Mouse (Mus musculus) forebrain, embryonic 15.5 days (tissue): Measurements from ENCODE around the gene Pogk. TPM values are rescaled to one million over a fixed set of nuclear protein-coding genes. Genes with fewer than 3 reads are reported as not detected.

ENCODE experiments used
- ATAC-seq: fragments of 200-750 bp; cut with Nextera tagmentation; replicated peaks from 2 replicates; pipeline ENCODE4 v1.8.0; 2017; ENCODE audit warnings: mild to moderate bottlenecking, moderate TSS enrichment, moderate library complexity
- H3K27ac ChIP-seq: fragments of 300-500 bp; sonication (generic); replicated peaks from 2 replicates; pipeline ENCODE4 v1.5.1; 2015; ENCODE audit warnings: mild to moderate bottlenecking, inconsistent platforms
- H3K27me3 ChIP-seq: fragments of 300-500 bp; sonication (generic); 2 replicates; pipeline ENCODE4 v1.6.1; 2015; ENCODE audit warnings: inconsistent platforms
- H3K36me3 ChIP-seq: fragments of 300-500 bp; sonication (generic); 2 replicates; pipeline ENCODE4 v1.6.1; 2015; ENCODE audit warnings: mild to moderate bottlenecking, inconsistent platforms
- H3K4me1 ChIP-seq: fragments of 300-500 bp; sonication (generic); 2 replicates; pipeline ENCODE4 v1.6.1; 2015; ENCODE audit warnings: inconsistent platforms
- H3K4me2 ChIP-seq: fragments of 300-500 bp; sonication (generic); replicated peaks from 2 replicates; pipeline ENCODE4 v1.6.1; 2015; ENCODE audit warnings: mild to moderate bottlenecking, inconsistent platforms
- H3K4me3 ChIP-seq: fragments of 300-500 bp; sonication (generic); 2 replicates; pipeline ENCODE4 v1.5.1; 2015; ENCODE audit warnings: mild to moderate bottlenecking, inconsistent platforms
- H3K9ac ChIP-seq: fragments of 300-500 bp; sonication (generic); replicated peaks from 2 replicates; pipeline ENCODE4 v1.6.1; 2015; ENCODE audit warnings: mild to moderate bottlenecking, inconsistent platforms
- H3K9me3 ChIP-seq: fragments of 300-500 bp; sonication (generic); 2 replicates; pipeline ENCODE4 v1.6.1; 2016; ENCODE audit warnings: inconsistent platforms
- WGBS: fragments of 180-500 bp; shearing (Covaris S2); methylation state at CpG from one replicate; pipeline ENCODE4 v1.1.7; 2015; ENCODE audit warnings: mixed read lengths; 5-methylcytosine and 5-hydroxymethylcytosine counted together
- polyA plus RNA-seq: library from polyadenylated mRNA; unstranded; fragments of >200 nt; fragmentation: Nextera tagmentation; extraction: Ambion mirVana; gene quantifications from 2 replicates; pipeline ENCODE4 v1.2.1, GENCODE M21; 2015

Gene Pogk
- polyA plus RNA-seq, 1 experiment from 2014 or later = 42.0 TPM

DNA sequence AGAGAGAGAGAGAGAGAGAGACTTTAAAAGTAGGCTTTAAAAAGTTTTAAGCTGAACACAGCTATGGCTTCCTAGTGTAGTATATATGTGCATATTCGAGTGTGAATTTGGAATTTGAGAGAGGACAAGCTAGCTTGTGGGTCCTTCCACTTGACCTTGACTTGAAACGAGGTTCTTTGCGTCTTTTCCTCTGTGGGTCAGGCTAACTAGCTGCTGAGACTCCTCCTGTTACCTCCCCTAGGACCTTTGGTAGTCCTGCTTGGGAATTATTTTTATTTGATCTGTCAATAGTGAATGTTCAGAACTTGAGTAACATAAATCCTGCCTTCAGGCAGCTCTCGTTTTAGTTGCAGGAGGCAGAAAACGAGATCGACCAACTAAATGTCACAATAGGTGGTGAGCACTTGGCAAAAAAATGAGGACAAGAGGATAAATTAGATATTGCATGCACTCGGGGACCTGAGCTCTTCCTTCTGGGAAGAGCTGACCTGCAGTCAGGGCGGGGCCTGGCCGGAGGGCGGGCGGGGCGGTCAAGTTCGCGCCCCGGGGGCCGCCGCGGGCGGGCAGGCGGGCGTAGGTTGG lies 31.1 kb downstream of the Pogk start:
- Histone ChIP-seq H3K36me3 (peaks cover 9% of the 10 kb centered on the region; the same call in 1 of the 2 replicates), H3K4me2 (peak overlapping the region; percentile 65), H3K27ac (peak overlapping the region; percentile 65), H3K9me3 (no peaks in the 10 kb centered on the region), H3K9ac (peak overlapping the region; percentile 62), H3K4me3 (peak overlapping the region; percentile 79), H3K4me1 (peaks cover 25% of the 10 kb centered on the region), H3K27me3 (no peaks in the 10 kb centered on the region)
- 7% methylated on average over 20 of the region's 21 CpGs for WGBS
- peak; percentile 9 for ATAC-seq

- Histone ChIP-seq H3K27me3 (no peaks in the 10 kb centered on the region), H3K9ac (no peak overlapping the region), H3K4me3 (no peak overlapping the region), H3K4me1 (peaks cover 25% of the 10 kb centered on the region), H3K36me3 (no peaks in the 10 kb centered on the region), H3K9me3 (no peaks in the 10 kb centered on the region), H3K4me2 (no peak overlapping the region), H3K27ac (no peak overlapping the region)
- ATAC-seq = no peak
- WGBS = 82% methylated on average over 6 of the region's 6 CpGs
Measured at GRCm38 (mm10) chr1:166377171-166377570, 32.5 kb downstream of the Pogk start.

DNA sequence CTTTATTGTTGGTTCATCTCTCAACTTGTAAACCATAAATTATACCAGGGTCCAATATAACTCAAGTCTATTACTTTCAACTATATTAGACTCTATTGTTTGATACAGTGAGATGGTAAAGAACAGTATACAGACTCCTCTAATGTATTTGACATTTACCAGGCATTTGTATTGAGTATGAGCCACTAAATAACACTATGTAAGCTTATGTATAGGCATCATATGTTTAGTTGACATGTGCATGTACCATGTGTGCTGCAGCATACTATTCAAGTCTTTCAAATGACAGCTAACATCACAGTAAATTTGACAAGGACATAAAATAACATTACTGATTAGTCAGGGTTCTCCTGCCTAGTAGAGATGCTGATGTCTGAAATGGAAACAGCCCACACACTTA lies 46.5 kb downstream of the Pogk start:
- Histone ChIP-seq H3K36me3 (no peaks in the 10 kb centered on the region), H3K27me3 (no peaks in the 10 kb centered on the region), H3K4me3 (no peak overlapping the region), H3K9ac (no peak overlapping the region), H3K27ac (no peak overlapping the region), H3K9me3 (no peaks in the 10 kb centered on the region), H3K4me2 (no peak overlapping the region), H3K4me1 (no peaks in the 10 kb centered on the region)
- ATAC-seq = no peak

GRCm38 (mm10) chr1:166362659-166363058 lies 47.0 kb downstream of the Pogk start:
- no peak for ATAC-seq
- Histone ChIP-seq H3K27ac (no peak overlapping the region), H3K4me3 (no peak overlapping the region), H3K9me3 (no peaks in the 10 kb centered on the region), H3K4me1 (no peaks in the 10 kb centered on the region), H3K36me3 (no peaks in the 10 kb centered on the region), H3K9ac (no peak overlapping the region), H3K27me3 (no peaks in the 10 kb centered on the region), H3K4me2 (no peak overlapping the region)
- 77% methylated on average over 3 of the region's 3 CpGs for WGBS

- Histone ChIP-seq H3K4me1 (no peaks in the 10 kb centered on the region), H3K36me3 (no peaks in the 10 kb centered on the region), H3K9me3 (no peaks in the 10 kb centered on the region), H3K27me3 (no peaks in the 10 kb centered on the region), H3K27ac (no peak overlapping the region), H3K4me2 (no peak overlapping the region), H3K4me3 (no peak overlapping the region), H3K9ac (no peak overlapping the region)
- ATAC-seq = no peak
- 86% methylated on average over 3 of the region's 3 CpGs for WGBS
Measured at GRCm38 (mm10) chr1:166361842-166362241, 47.8 kb downstream of the Pogk start.

- ATAC-seq = no peak
- 78% methylated on average over 5 of the region's 5 CpGs for WGBS
- no peaks in the 10 kb centered on the region for H3K36me3 ChIP-seq
- no peaks in the 10 kb centered on the region for H3K4me1 ChIP-seq
- H3K9ac ChIP-seq = no peak overlapping the region
- H3K4me2 ChIP-seq = no peak overlapping the region
- H3K4me3 ChIP-seq = no peak overlapping the region
- no peaks in the 10 kb centered on the region for H3K27me3 ChIP-seq
- no peaks in the 10 kb centered on the region for H3K9me3 ChIP-seq
- no peak overlapping the region for H3K27ac ChIP-seq
Measured at GRCm38 (mm10) chr1:166360896-166361295, 48.8 kb downstream of the Pogk start.

- no peaks in the 10 kb centered on the region for H3K36me3 ChIP-seq
- H3K4me2 ChIP-seq = no peak overlapping the region
- H3K9me3 ChIP-seq = no peaks in the 10 kb centered on the region
- H3K27me3 ChIP-seq = no peaks in the 10 kb centered on the region
- no peaks in the 10 kb centered on the region for H3K4me1 ChIP-seq
- 26% methylated on average over 14 of the region's 14 CpGs for WGBS
- H3K4me3 ChIP-seq = no peak overlapping the region
- H3K27ac ChIP-seq = no peak overlapping the region
- peak; percentile 96 for ATAC-seq
- no peak overlapping the region for H3K9ac ChIP-seq
Measured at GRCm38 (mm10) chr1:166360157-166360855, 49.4 kb downstream of the Pogk start.

- Histone ChIP-seq H3K9me3 (no peaks in the 10 kb centered on the region), H3K9ac (no peak overlapping the region), H3K4me2 (no peak overlapping the region), H3K27me3 (no peaks in the 10 kb centered on the region), H3K4me1 (0 out of 2 replicates have a peak, but pooled peaks cover under 1% of the 10 kb centered on the region), H3K36me3 (no peaks in the 10 kb centered on the region), H3K27ac (no peak overlapping the region), H3K4me3 (no peak overlapping the region)
- 88% methylated on average over 11 of the region's 11 CpGs for WGBS
- ATAC-seq = no peak
Measured at GRCm38 (mm10) chr1:166349751-166350150, 59.9 kb downstream of the Pogk start.

GRCm38 (mm10) chr1:166349341-166349740 lies 60.3 kb downstream of the Pogk start:
- WGBS = 79% methylated on average over 3 of the region's 3 CpGs
- H3K27me3 ChIP-seq = no peaks in the 10 kb centered on the region
- H3K4me3 ChIP-seq = no peak overlapping the region
- no peaks in the 10 kb centered on the region for H3K9me3 ChIP-seq
- no peak for ATAC-seq
- H3K9ac ChIP-seq = no peak overlapping the region
- H3K4me2 ChIP-seq = no peak overlapping the region
- no peaks in the 10 kb centered on the region for H3K36me3 ChIP-seq
- peaks cover 5% of the 10 kb centered on the region for H3K4me1 ChIP-seq
- H3K27ac ChIP-seq = no peak overlapping the region

DNA sequence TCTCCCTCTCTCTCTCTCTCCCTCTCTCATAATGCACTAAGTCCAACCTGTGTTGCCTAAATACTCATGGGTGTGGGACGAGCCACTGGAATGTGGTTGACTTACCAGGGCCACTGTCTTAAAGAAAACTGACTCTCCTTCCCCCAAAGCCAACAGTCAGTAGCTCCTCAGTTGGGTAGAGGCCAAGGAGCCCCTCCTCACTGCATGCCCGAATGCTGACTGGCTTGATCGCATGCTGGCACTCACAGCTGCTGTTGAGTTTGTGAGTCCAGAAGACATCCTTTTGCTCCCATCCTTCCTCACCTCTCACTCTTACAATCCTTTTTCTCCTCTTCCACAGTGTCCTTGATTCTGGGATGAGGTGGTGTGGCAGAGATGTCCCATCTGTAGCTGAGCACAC lies 62.8 kb downstream of the Pogk start:
- H3K9ac ChIP-seq = no peak overlapping the region
- WGBS = 82% methylated on average over 3 of the region's 3 CpGs
- peaks cover 15% of the 10 kb centered on the region for H3K4me1 ChIP-seq
- no peaks in the 10 kb centered on the region for H3K27me3 ChIP-seq
- no peaks in the 10 kb centered on the region for H3K9me3 ChIP-seq
- no peak for ATAC-seq
- no peak overlapping the region for H3K4me2 ChIP-seq
- no peak overlapping the region for H3K4me3 ChIP-seq
- H3K27ac ChIP-seq = no peak overlapping the region
- no peaks in the 10 kb centered on the region for H3K36me3 ChIP-seq

GRCm38 (mm10) chr1:166345602-166346001 lies 64.1 kb downstream of the Pogk start:
- Histone ChIP-seq H3K27me3 (no peaks in the 10 kb centered on the region), H3K27ac (no peak overlapping the region), H3K4me1 (peaks cover 15% of the 10 kb centered on the region), H3K4me3 (no peak overlapping the region), H3K4me2 (no peak overlapping the region), H3K36me3 (no peaks in the 10 kb centered on the region), H3K9me3 (no peaks in the 10 kb centered on the region), H3K9ac (no peak overlapping the region)
- no peak for ATAC-seq
- 97% methylated on average over 6 of the region's 6 CpGs for WGBS

DNA sequence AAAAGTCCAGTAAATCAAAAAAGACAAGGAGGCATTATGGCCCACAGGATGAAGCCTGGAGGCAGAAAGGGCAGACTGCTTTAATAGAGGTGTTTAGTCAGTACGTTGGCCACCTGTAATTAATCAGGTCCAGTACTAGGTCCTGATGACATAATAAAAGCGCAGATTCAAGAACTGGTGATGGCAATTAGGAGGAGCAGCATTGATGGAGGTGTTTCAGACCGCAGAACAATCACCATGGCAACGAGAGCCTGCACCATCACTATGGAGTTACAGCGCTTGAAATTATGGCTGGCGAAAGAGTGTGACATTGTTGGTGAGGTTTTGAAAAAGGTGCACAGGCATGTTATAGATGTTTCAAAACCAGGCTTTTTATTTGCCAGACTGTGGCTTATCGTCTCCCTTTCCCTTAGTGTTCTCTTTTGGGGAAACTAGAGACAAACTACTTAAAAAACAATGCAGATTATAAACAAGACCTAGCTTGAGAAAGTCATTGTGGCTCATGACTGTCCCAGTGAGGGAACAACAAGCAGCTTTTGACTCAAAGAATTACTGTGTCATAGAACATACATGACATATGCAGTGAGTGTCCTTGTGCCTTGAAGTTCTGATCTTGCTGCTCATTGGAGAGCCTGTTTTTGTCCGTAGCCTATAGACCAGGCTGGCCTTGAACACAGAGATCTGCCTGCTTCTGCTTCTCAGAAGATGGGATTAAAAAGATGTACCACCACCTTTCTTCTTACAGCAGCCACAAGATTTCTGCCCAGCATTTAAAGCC lies 65.2 kb downstream of the Pogk start:
- WGBS = 24% methylated on average over 8 of the region's 8 CpGs
- Histone ChIP-seq H3K4me2 (no peak overlapping the region), H3K4me3 (no peak overlapping the region), H3K9me3 (no peaks in the 10 kb centered on the region), H3K9ac (no peak overlapping the region), H3K4me1 (peaks cover 15% of the 10 kb centered on the region), H3K36me3 (no peaks in the 10 kb centered on the region), H3K27me3 (no peaks in the 10 kb centered on the region), H3K27ac (no peak overlapping the region)
- ATAC-seq = peak; percentile 75
